Mouse (Mus musculus): ENCODE results near the gene Rbm12.

The Rbm12 gene

GRCm38 (mm10) chr2:156079674-156080073 is 32.1 kb downstream of the Rbm12 start:
- no peak for DNase-seq (ENCODE audit: low spot score in 2 of 2)

- no peak for DNase-seq (ENCODE audit: low spot score in 2 of 2)
Measured at GRCm38 (mm10) chr2:156079183-156079560, 32.6 kb downstream of the Rbm12 start.

- no peak for DNase-seq (ENCODE audit: low spot score in 2 of 2)
Measured at GRCm38 (mm10) chr2:156078421-156079182, 33.2 kb downstream of the Rbm12 start.

GRCm38 (mm10) chr2:156077461-156077860 is 34.3 kb downstream of the Rbm12 start:
- DNase-seq (ENCODE audit: low spot score in 2 of 2), result no peak

- no peak for DNase-seq (ENCODE audit: low spot score in 2 of 2)
Measured at GRCm38 (mm10) chr2:156073725-156074124, 38.1 kb downstream of the Rbm12 start.

- no peak for DNase-seq (ENCODE audit: low spot score in 2 of 2)
Measured at GRCm38 (mm10) chr2:156071236-156071635, 40.5 kb downstream of the Rbm12 start.

GRCm38 (mm10) chr2:156067916-156068315 is 43.9 kb downstream of the Rbm12 start:
- no peak for DNase-seq (ENCODE audit: low spot score in 2 of 2)

GRCm38 (mm10) chr2:156066126-156066525 is 45.7 kb downstream of the Rbm12 start:
- DNase-seq (ENCODE audit: low spot score in 2 of 2), result no peak

- DNase-seq (ENCODE audit: low spot score in 2 of 2), result peak in 1 of 2 experiments; percentile 48
Measured at GRCm38 (mm10) chr2:156065099-156066041, 46.4 kb downstream of the Rbm12 start, which contains the start of gene Spag4. Gene Spag4 (plus strand): TSS chr2:156065175.

GRCm38 (mm10) chr2:156052816-156053215 is 59.0 kb downstream of the Rbm12 start, which contains the start of gene Fer1l4:
Gene Fer1l4 (minus strand): TSS chr2:156052947.
- no peak for DNase-seq (ENCODE audit: low spot score in 2 of 2)

GRCm38 (mm10) chr2:156047929-156048328 is 63.8 kb downstream of the Rbm12 start:
- no peak for DNase-seq (ENCODE audit: low spot score in 2 of 2)

- no peak for DNase-seq (ENCODE audit: low spot score in 2 of 2)
Measured at GRCm38 (mm10) chr2:156042903-156043302, 68.9 kb downstream of the Rbm12 start.

All from right cerebral cortex, postnatal 36 days (tissue).